Mouse (Mus musculus) kidney, postnatal 10 days (tissue): Measurements from ENCODE around the gene Glis3.

Experiments used
- DNase-seq: peaks from one replicate; pipeline ENCODE4 v3.0.0; 2021; ENCODE audit warnings: mixed read lengths

Glis3 gene

GRCm38 (mm10) chr19:28227526-28227925, 452.4 kb downstream of the Glis3 start:
- DNase-seq = no peak

GRCm38 (mm10) chr19:28225651-28226050, 454.2 kb downstream of the Glis3 start:
- DNase-seq = no peak

GRCm38 (mm10) chr19:28211630-28212029, 468.2 kb downstream of the Glis3 start:
- DNase-seq = no peak
